Mouse (Mus musculus) testis, adult 2 months (tissue): ENCODE measurements at regions not wholly inside any gene's neighbourhood (a gene's known extent, or its start where the extent isn't known, plus 50 kb on each side); places are given as distances from the start of the nearest gene placed in this dataset.
"Not testable (repeated sequence)": the region's sequence is repeated elsewhere in the genome, so short reads cannot be mapped to it uniquely, and the experiment has no call there.

Experiments
- H3K27ac ChIP-seq: fragments of 200-500 bp; 2 replicates; pipeline ENCODE4 v1.5.1; 2012; ENCODE audit warnings: low read depth, low read length; ENCODE audit not compliant: control insufficient read depth, insufficient read depth
- H3K27me3 ChIP-seq: fragments of 200-500 bp; 2 replicates; pipeline ENCODE4 v1.6.1; 2012; ENCODE audit warnings: mild to moderate bottlenecking, low read length, moderate library complexity; ENCODE audit not compliant: control insufficient read depth, insufficient read depth
- H3K36me3 ChIP-seq: fragments of 200-500 bp; 2 replicates; pipeline ENCODE4 v1.6.1; 2012; ENCODE audit warnings: mild to moderate bottlenecking, low read length; ENCODE audit not compliant: control insufficient read depth, insufficient read depth
- H3K4me1 ChIP-seq: fragments of 200-500 bp; 2 replicates; pipeline ENCODE4 v1.6.1; 2012; ENCODE audit warnings: low read length; ENCODE audit not compliant: control insufficient read depth, insufficient read depth
- H3K4me3 ChIP-seq: fragments of 200-500 bp; 2 replicates; pipeline ENCODE4 v1.5.1; 2012; ENCODE audit warnings: low read depth, mild to moderate bottlenecking, low read length, moderate library complexity, mixed read lengths; ENCODE audit not compliant: control insufficient read depth
- CTCF ChIP-seq: fragments of 200-500 bp; IDR thresholded peaks from 2 replicates; pipeline ENCODE4 v1.5.1; 2012; ENCODE audit warnings: low read depth, mild to moderate bottlenecking, inconsistent platforms, low read length, moderate library complexity; ENCODE audit not compliant: control insufficient read depth, insufficient read depth, insufficient replicate concordance
- POLR2A ChIP-seq: fragments of 200-500 bp; IDR thresholded peaks from 2 replicates; pipeline ENCODE4 v1.6.1; 2012; ENCODE audit warnings: low read depth, mild to moderate bottlenecking, inconsistent platforms, low read length, moderate library complexity; ENCODE audit not compliant: control insufficient read depth

- H3K4me3 ChIP-seq, result no peak overlapping the region
- no peak for TF ChIP-seq POLR2A
- TF ChIP-seq CTCF, result no peak
- H3K36me3 ChIP-seq, result no peaks in the 10 kb centered on the region
- H3K27me3 ChIP-seq, result no peaks in the 10 kb centered on the region
- H3K4me1 ChIP-seq, result no peaks in the 10 kb centered on the region
- H3K27ac ChIP-seq, result no peak overlapping the region
Measured at GRCm38 (mm10) chr5:91783966-91784365, 178.9 kb downstream of the Rchy1 start.

- H3K4me1 ChIP-seq, result no peaks in the 10 kb centered on the region
- H3K27me3 ChIP-seq, result no peaks in the 10 kb centered on the region
- H3K36me3 ChIP-seq, result no peaks in the 10 kb centered on the region
- no peak overlapping the region for H3K27ac ChIP-seq
- H3K4me3 ChIP-seq, result no peak overlapping the region
- TF ChIP-seq POLR2A, result no peak
- no peak for TF ChIP-seq CTCF
Measured at GRCm38 (mm10) chr5:91776971-91777370, 185.9 kb downstream of the Rchy1 start.

GRCm38 (mm10) chr5:91774065-91774464, 188.8 kb downstream of the Rchy1 start:
- TF ChIP-seq POLR2A, result no peak
- TF ChIP-seq CTCF, result no peak
- Histone ChIP-seq H3K27ac (no peak overlapping the region), H3K36me3 (no peaks in the 10 kb centered on the region), H3K27me3 (no peaks in the 10 kb centered on the region), H3K4me3 (no peak overlapping the region), H3K4me1 (no peaks in the 10 kb centered on the region)

- Histone ChIP-seq H3K36me3 (no peaks in the 10 kb centered on the region), H3K4me3 (no peak overlapping the region; the same call in 1 of the 2 replicates), H3K27me3 (no peaks in the 10 kb centered on the region), H3K27ac (no peak overlapping the region), H3K4me1 (peaks cover 2% of the 10 kb centered on the region; the same call in 1 of the 2 replicates)
- no peak for TF ChIP-seq CTCF
- no peak for TF ChIP-seq POLR2A
Measured at GRCm38 (mm10) chr5:91767886-91768285, 195.0 kb downstream of the Rchy1 start.

- peak overlapping the region; percentile 55; the same call in 1 of the 2 replicates for H3K4me3 ChIP-seq
- H3K27me3 ChIP-seq, result no peaks in the 10 kb centered on the region
- TF ChIP-seq CTCF, result no peak
- TF ChIP-seq POLR2A, result no peak
- peaks cover 2% of the 10 kb centered on the region; the same call in 1 of the 2 replicates for H3K4me1 ChIP-seq
- no peak overlapping the region for H3K27ac ChIP-seq
- no peaks in the 10 kb centered on the region for H3K36me3 ChIP-seq
Measured at GRCm38 (mm10) chr5:91767060-91767459, 195.8 kb downstream of the Rchy1 start.

- no peak overlapping the region for H3K4me3 ChIP-seq
- H3K27ac ChIP-seq, result no peak overlapping the region
- no peak for TF ChIP-seq POLR2A
- no peak for TF ChIP-seq CTCF
- H3K36me3 ChIP-seq, result no peaks in the 10 kb centered on the region
- H3K27me3 ChIP-seq, result no peaks in the 10 kb centered on the region
- peaks cover 2% of the 10 kb centered on the region; the same call in 1 of the 2 replicates for H3K4me1 ChIP-seq
Measured at GRCm38 (mm10) chr5:91764621-91765020, 198.2 kb downstream of the Rchy1 start.

GRCm38 (mm10) chr5:91762589-91762988, 200.3 kb downstream of the Rchy1 start:
- Histone ChIP-seq H3K27ac (no peak overlapping the region), H3K4me3 (no peak overlapping the region), H3K4me1 (peaks cover 2% of the 10 kb centered on the region; the same call in 1 of the 2 replicates), H3K27me3 (no peaks in the 10 kb centered on the region), H3K36me3 (no peaks in the 10 kb centered on the region)
- TF ChIP-seq CTCF, result no peak
- TF ChIP-seq POLR2A, result no peak

- Histone ChIP-seq H3K27ac (no peak overlapping the region), H3K36me3 (no peaks in the 10 kb centered on the region), H3K27me3 (no peaks in the 10 kb centered on the region), H3K4me3 (no peak overlapping the region), H3K4me1 (no peaks in the 10 kb centered on the region)
- no peak for TF ChIP-seq POLR2A
- TF ChIP-seq CTCF, result no peak
Measured at GRCm38 (mm10) chr5:91755958-91756357, 206.9 kb downstream of the Rchy1 start.

GRCm38 (mm10) chr5:91752846-91753245, 210.0 kb downstream of the Rchy1 start:
- H3K4me1 ChIP-seq, H3K4me3 ChIP-seq, H3K27ac ChIP-seq, H3K27me3 ChIP-seq, H3K36me3 ChIP-seq: not testable (repeated sequence)
